Mouse (Mus musculus): ENCODE measurements at regions not wholly inside any gene's neighbourhood (a gene's known extent, or its start where the extent isn't known, plus 50 kb on each side); places are given as distances from the start of the nearest gene placed in this dataset.

DNA sequence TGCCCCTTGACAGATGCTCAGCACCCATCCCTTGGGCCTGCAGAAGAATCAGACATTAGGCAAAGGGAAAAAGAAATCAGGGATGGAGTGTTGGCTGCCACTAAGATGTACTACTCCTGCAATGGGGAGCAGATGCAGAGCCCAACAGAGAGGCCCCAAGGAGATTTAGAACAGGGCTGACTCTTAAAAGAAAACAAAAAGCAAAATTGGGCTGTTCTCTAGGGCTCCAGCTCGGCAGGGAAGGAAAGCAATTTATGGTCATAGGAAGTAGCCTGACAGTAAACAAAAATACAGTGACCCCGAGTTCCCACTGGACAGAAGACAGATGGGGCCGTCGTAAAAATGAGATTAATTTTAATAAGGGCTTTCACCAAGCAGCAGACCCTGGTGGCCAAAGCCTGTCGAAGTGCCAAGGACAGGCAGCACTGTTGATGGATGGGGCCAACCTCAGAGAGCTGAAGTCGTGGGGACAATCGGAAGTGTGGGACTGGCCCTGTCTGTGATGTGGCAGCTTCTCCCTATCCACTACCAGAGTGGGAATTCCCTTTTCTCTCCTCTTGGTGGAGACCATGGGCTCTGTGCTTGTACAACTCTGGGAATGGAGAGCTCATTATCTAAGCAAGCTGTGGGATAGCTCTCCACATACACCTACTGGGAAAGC, 109.4 kb upstream of the Gm12830 start:
- TF ChIP-seq POLR2AphosphoS5 (IDR thresholded peaks at IDR 0.05; ENCODE audit: insufficient replicate concordance, low read depth, low read length) = no peak
- TF ChIP-seq GATA2 (IDR thresholded peaks at IDR 0.05; ENCODE audit: borderline replicate concordance, low read depth, low read length) = no peak
- TF ChIP-seq CTCF (IDR thresholded peaks at IDR 0.05; ENCODE audit: low read depth, low read length) = no peak
- no peak for TF ChIP-seq TAL1 (conservative IDR thresholded peaks at IDR 0.05; ENCODE audit: low read depth, low read length)
- TF ChIP-seq GATA1 (IDR thresholded peaks at IDR 0.05; ENCODE audit: borderline replicate concordance, low read length) = no peak
- Histone ChIP-seq H3K4me1 (ENCODE audit: insufficient read depth, low read depth, low read length) (no peaks in the 10 kb centered on the region), H3K4me3 (ENCODE audit: low read depth, low read length) (no peak overlapping the region), H3K36me3 (replicated peaks) (no peaks in the 10 kb centered on the region), H3K9me3 (replicated peaks) (peaks cover 7% of the 10 kb centered on the region), H3K27me3 (ENCODE audit: insufficient read depth, low read length) (no peaks in the 10 kb centered on the region)
- no peak for ATAC-seq (ENCODE audit: extremely low read depth, insufficient number of reproducible peaks, low FRiP score, poor library complexity, severe bottlenecking)
- DNase-seq (ENCODE audit: low spot score) = no peak

DNA sequence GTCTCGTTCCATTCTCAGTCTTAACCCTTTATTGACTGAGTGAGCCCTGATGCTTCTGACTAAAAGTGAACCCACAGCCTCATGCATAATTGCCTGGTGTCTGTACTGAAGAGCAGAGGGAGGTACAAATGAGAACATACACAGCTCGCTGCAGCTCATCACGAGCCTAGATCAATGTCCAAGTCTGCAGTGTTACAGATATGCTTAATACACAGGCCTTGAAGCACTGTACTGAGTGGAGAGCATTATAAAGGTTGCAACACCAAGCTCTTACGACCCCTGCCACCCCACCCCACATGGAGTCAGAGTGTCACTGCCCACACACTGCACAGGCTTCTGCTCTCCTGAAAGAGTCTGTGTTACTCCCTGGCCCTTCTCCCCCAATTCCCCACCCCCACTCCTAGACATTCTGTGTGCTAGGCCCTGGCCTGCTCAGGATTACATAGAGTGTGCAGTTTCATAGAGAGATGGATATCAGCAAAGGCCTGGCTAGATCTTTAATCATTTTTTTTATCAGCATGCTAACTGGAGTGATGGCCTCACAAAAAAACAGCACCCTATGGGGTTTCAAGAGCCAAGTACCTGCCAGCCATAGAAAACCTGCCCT, 108.5 kb upstream of the Gm12830 start:
- H3K27me3 ChIP-seq (ENCODE audit: insufficient read depth, low read length) = no peaks in the 10 kb centered on the region
- H3K36me3 ChIP-seq (replicated peaks) = no peaks in the 10 kb centered on the region
- H3K9me3 ChIP-seq (replicated peaks) = peaks cover 10% of the 10 kb centered on the region
- ATAC-seq (ENCODE audit: extremely low read depth, insufficient number of reproducible peaks, low FRiP score, poor library complexity, severe bottlenecking) (no peak), DNase-seq (ENCODE audit: low spot score) (no peak)
- H3K4me3 ChIP-seq (ENCODE audit: low read depth, low read length) = no peak overlapping the region
- H3K4me1 ChIP-seq (ENCODE audit: insufficient read depth, low read depth, low read length) = no peaks in the 10 kb centered on the region
- TF ChIP-seq TAL1 (conservative IDR thresholded peaks at IDR 0.05; ENCODE audit: low read depth, low read length) (no peak), CTCF (IDR thresholded peaks at IDR 0.05; ENCODE audit: low read depth, low read length) (no peak), GATA1 (IDR thresholded peaks at IDR 0.05; ENCODE audit: borderline replicate concordance, low read length) (no peak), GATA2 (IDR thresholded peaks at IDR 0.05; ENCODE audit: borderline replicate concordance, low read depth, low read length) (no peak), POLR2AphosphoS5 (IDR thresholded peaks at IDR 0.05; ENCODE audit: insufficient replicate concordance, low read depth, low read length) (no peak)

DNA sequence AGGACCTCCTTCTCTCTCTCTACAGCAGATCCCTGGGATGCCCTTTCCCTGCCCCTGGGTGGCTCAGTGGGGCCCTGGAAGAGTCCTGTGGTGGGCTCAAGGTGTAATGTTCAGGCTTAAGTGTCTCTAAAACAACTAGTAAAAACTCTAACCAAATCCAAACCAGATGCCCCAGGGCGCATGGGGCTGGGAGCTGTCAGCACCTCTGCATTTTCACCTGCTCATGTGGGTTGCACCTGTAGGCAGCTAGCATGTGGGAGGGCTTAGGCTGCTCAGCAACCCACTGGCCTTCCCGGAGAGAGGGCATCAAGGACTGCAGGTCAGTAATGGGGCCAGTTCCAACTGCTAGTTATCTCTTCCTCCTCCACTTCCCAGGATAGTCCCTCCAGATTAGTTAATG, 104.8 kb upstream of the Gm12830 start:
- no peak for TF ChIP-seq CTCF (IDR thresholded peaks at IDR 0.05; ENCODE audit: low read depth, low read length)
- no peak for TF ChIP-seq GATA2 (IDR thresholded peaks at IDR 0.05; ENCODE audit: borderline replicate concordance, low read depth, low read length)
- TF ChIP-seq TAL1 (conservative IDR thresholded peaks at IDR 0.05; ENCODE audit: low read depth, low read length) = no peak
- no peak for TF ChIP-seq POLR2AphosphoS5 (IDR thresholded peaks at IDR 0.05; ENCODE audit: insufficient replicate concordance, low read depth, low read length)
- TF ChIP-seq GATA1 (IDR thresholded peaks at IDR 0.05; ENCODE audit: borderline replicate concordance, low read length) = no peak
- ATAC-seq (ENCODE audit: extremely low read depth, insufficient number of reproducible peaks, low FRiP score, poor library complexity, severe bottlenecking) = no peak
- no peaks in the 10 kb centered on the region for H3K27me3 ChIP-seq (ENCODE audit: insufficient read depth, low read length)

DNA sequence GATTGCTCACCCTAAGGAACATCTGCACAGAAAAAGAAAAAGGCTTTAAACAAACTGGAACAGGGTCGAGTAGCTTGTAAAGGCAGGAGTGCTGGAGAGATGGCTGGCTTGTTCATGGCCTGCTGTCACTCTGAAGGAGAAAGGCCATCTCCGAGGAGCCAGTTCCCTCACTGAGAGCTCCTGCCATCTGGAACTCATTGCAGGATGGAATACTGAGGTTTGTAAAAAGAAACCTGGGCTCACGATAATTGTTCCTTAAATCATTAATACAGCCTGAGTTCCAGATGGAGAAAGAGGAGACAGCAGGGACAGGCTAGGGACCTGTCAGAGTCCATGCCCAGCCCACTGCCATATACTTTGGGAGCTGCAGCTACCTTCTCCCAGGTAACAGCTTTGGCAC, 100.8 kb upstream of the Gm12830 start:
- H3K4me1 ChIP-seq (ENCODE audit: insufficient read depth, low read depth, low read length) = no peaks in the 10 kb centered on the region
- no peaks in the 10 kb centered on the region for H3K36me3 ChIP-seq (replicated peaks)
- DNase-seq (ENCODE audit: low spot score) = no peak
- no peaks in the 10 kb centered on the region for H3K27me3 ChIP-seq (ENCODE audit: insufficient read depth, low read length)
- ATAC-seq (ENCODE audit: extremely low read depth, insufficient number of reproducible peaks, low FRiP score, poor library complexity, severe bottlenecking) = no peak
- peaks cover 11% of the 10 kb centered on the region for H3K9me3 ChIP-seq (replicated peaks)
- TF ChIP-seq GATA1 (IDR thresholded peaks at IDR 0.05; ENCODE audit: borderline replicate concordance, low read length) = no peak
- TF ChIP-seq CTCF (IDR thresholded peaks at IDR 0.05; ENCODE audit: low read depth, low read length) = no peak
- TF ChIP-seq GATA2 (IDR thresholded peaks at IDR 0.05; ENCODE audit: borderline replicate concordance, low read depth, low read length) = no peak
- no peak for TF ChIP-seq TAL1 (conservative IDR thresholded peaks at IDR 0.05; ENCODE audit: low read depth, low read length)
- TF ChIP-seq POLR2AphosphoS5 (IDR thresholded peaks at IDR 0.05; ENCODE audit: insufficient replicate concordance, low read depth, low read length) = no peak
- H3K4me3 ChIP-seq (ENCODE audit: low read depth, low read length) = no peak overlapping the region

More for the DNA sequence above, 104.8 kb upstream of the Gm12830 start:
- H3K36me3 ChIP-seq (replicated peaks) = no peaks in the 10 kb centered on the region
- H3K4me3 ChIP-seq (ENCODE audit: low read depth, low read length) = no peak overlapping the region
- H3K9me3 ChIP-seq (replicated peaks) = peaks cover 13% of the 10 kb centered on the region
- H3K4me1 ChIP-seq (ENCODE audit: insufficient read depth, low read depth, low read length) = no peaks in the 10 kb centered on the region
- DNase-seq (ENCODE audit: low spot score) = no peak

DNA sequence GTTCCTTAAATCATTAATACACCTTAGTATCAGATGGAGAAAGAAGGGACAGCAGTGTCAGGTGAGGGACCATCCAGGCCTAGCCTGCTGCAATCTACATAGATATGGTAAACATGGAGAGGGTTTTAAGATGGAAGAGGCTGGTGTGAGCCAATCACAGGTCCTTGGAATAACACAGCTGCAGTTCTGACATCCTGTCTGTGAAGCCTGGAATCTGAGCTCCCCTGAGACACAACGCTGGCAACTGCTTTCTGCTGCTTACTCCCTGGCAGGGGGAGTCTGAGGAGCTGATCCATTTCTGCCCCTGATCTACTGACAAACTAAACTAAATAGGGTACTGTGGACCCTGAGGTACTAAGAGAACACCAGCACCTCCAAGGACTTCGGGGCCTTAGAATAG, 100.1 kb upstream of the Gm12830 start:
- no peak for ATAC-seq (ENCODE audit: extremely low read depth, insufficient number of reproducible peaks, low FRiP score, poor library complexity, severe bottlenecking)
- no peak overlapping the region for H3K4me3 ChIP-seq (ENCODE audit: low read depth, low read length)
- H3K4me1 ChIP-seq (ENCODE audit: insufficient read depth, low read depth, low read length) = no peaks in the 10 kb centered on the region
- no peaks in the 10 kb centered on the region for H3K36me3 ChIP-seq (replicated peaks)
- TF ChIP-seq GATA2 (IDR thresholded peaks at IDR 0.05; ENCODE audit: borderline replicate concordance, low read depth, low read length) (no peak), POLR2AphosphoS5 (IDR thresholded peaks at IDR 0.05; ENCODE audit: insufficient replicate concordance, low read depth, low read length) (no peak), CTCF (IDR thresholded peaks at IDR 0.05; ENCODE audit: low read depth, low read length) (no peak), GATA1 (IDR thresholded peaks at IDR 0.05; ENCODE audit: borderline replicate concordance, low read length) (no peak), TAL1 (conservative IDR thresholded peaks at IDR 0.05; ENCODE audit: low read depth, low read length) (no peak)
- no peak for DNase-seq (ENCODE audit: low spot score)
- no peaks in the 10 kb centered on the region for H3K27me3 ChIP-seq (ENCODE audit: insufficient read depth, low read length)
- peaks cover 11% of the 10 kb centered on the region for H3K9me3 ChIP-seq (replicated peaks)

DNA sequence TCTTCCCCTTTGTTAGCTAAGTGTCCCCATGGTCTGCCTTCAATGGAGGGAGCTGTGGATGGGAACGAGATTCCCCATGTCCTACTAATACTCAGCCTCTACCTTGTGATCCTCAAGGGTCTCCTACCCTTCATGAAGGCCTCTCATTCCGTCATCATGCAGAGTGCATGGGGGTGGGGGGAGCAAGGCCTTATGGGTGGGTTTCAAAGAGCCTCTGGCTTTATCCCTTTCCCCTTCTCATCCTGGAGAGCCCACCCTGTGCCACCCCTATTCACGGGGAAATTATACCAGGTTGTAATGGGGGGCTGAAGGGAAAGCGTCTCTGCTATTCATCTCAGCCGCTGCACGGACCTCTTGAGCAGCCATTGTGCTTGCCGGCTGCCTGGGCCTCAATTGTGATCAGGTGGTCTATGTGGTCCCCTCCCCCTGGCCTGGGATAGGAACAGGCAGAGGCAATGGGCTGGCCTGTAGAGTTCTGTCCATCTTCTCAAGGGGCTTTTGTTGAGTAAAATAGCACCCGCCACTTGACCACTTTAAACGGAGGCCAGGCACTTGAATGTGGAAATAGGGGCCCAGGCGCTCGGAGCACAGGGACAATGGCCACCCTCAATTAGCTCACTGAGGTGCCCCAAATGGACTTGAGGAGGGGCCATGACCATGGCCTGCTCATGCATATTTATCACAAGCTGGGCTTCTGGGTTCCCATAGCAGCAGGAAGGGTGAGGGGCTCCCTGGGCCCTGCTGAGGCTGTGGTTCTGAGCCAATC, 93.1 kb upstream of the Gm12830 start:
- Histone ChIP-seq H3K4me1 (ENCODE audit: insufficient read depth, low read depth, low read length) (no peaks in the 10 kb centered on the region), H3K36me3 (replicated peaks) (no peaks in the 10 kb centered on the region), H3K4me3 (ENCODE audit: low read depth, low read length) (no peak overlapping the region), H3K9me3 (replicated peaks) (peaks cover 10% of the 10 kb centered on the region), H3K27me3 (ENCODE audit: insufficient read depth, low read length) (no peaks in the 10 kb centered on the region)
- no peak for TF ChIP-seq TAL1 (conservative IDR thresholded peaks at IDR 0.05; ENCODE audit: low read depth, low read length)
- no peak for TF ChIP-seq CTCF (IDR thresholded peaks at IDR 0.05; ENCODE audit: low read depth, low read length)
- DNase-seq (ENCODE audit: low spot score) (no peak), ATAC-seq (ENCODE audit: extremely low read depth, insufficient number of reproducible peaks, low FRiP score, poor library complexity, severe bottlenecking) (no peak)

All from G1E (cell line).